Mouse (Mus musculus) splenic B cell, adult 2 months (primary cell): ENCODE results near the gene Hspa13.
A peak's percentile ranks its signal among the peaks of the same experiment; 100 is the strongest.

Source experiments
- DNase-seq: peaks from one replicate; pipeline ENCODE4 v3.0.0-alpha.2; 2011; ENCODE audit warnings: low read depth, low spot score
- H3K27me3 ChIP-seq: 2 replicates; pipeline ENCODE4 v1.6.1; 2012; ENCODE audit warnings: mild to moderate bottlenecking, low read length, moderate library complexity, mixed read lengths; ENCODE audit not compliant: control insufficient read depth, poor library complexity, insufficient read depth, severe bottlenecking
- H3K36me3 ChIP-seq: 2 replicates; pipeline ENCODE4 v1.6.1; 2012; ENCODE audit warnings: mild to moderate bottlenecking, low read length, moderate library complexity, mixed read lengths; ENCODE audit not compliant: control insufficient read depth, poor library complexity, insufficient read depth, severe bottlenecking

The Hspa13 gene

DNA sequence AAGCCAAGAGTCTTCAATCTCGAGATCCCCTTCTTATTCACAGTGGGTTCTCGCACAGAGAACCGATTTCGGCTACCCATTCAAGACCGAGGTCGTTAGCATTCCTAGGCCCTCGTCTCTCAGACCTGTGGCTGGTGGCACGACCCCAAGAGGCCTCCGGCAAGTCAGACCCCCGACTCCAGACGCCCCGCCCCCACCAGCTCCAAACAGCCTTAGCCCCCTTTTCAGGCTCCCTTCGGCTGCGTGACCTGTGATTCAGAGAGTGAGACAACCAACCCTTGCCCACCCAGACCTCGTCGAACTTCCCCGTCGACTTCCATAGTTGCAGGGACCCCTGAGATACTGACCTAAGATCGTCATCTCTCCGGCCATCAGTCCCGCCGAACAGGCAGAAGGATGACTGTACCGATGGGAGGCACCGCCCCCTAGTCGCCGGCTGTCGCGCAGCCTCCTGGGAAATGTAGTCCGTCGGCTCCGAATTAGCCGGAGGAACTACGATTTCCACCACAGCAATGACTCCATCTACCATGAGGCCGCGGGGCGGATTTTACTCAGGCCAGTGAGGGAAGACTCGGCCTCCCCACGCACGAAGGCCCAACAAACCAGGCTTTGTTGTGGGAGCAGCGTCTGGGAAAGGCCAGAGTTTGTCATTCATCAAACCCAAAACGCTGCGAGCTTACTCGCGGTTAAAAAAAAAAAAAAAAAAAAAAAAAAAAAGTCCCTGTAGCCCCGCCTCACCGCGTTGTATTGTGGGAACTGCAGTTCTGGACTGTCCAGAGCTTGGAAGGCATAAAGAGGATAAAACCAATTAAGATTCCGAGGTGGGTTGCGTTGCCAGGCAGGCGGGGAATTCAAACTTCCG is at the start of gene Hspa13:
Hspa13 (minus strand) TSS at position 717 of the 862 bp plus-strand sequence.
- H3K36me3 ChIP-seq, result 0 out of 2 replicates have a peak, but pooled peaks cover 1% of the 10 kb centered on the region
- peak; percentile 95 for DNase-seq

DNA sequence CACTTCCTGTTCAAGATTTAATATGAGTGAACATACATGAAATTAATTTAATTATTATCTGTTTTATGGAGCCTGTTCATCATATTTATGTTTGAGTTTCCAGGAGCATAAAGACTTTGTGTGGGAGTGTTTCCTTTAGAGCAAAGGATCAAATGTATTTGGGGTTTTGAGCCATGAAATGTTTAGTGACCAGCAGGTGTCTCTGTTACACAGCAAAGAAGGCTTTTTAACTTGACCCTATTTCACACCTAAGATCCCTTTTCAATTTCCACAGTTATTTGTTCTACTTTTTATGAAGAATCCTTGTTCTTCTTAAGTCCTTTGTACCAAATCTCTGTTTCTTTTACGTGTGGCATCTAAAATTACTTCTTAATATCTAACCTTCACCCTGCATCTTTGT is 12.4 kb upstream of the Hspa13 start:
- DNase-seq, result peak; percentile 73
- Histone ChIP-seq H3K27me3 (no peaks in the 10 kb centered on the region), H3K36me3 (no peaks in the 10 kb centered on the region)

More for the DNA sequence above, at the start of gene Hspa13:
- no peaks in the 10 kb centered on the region for H3K27me3 ChIP-seq

- Histone ChIP-seq H3K27me3 (no peaks in the 10 kb centered on the region), H3K36me3 (no peaks in the 10 kb centered on the region)
- DNase-seq, result no peak
Observed at GRCm38 (mm10) chr16:75773222-75773621, 6.3 kb upstream of the Hspa13 start.

DNA sequence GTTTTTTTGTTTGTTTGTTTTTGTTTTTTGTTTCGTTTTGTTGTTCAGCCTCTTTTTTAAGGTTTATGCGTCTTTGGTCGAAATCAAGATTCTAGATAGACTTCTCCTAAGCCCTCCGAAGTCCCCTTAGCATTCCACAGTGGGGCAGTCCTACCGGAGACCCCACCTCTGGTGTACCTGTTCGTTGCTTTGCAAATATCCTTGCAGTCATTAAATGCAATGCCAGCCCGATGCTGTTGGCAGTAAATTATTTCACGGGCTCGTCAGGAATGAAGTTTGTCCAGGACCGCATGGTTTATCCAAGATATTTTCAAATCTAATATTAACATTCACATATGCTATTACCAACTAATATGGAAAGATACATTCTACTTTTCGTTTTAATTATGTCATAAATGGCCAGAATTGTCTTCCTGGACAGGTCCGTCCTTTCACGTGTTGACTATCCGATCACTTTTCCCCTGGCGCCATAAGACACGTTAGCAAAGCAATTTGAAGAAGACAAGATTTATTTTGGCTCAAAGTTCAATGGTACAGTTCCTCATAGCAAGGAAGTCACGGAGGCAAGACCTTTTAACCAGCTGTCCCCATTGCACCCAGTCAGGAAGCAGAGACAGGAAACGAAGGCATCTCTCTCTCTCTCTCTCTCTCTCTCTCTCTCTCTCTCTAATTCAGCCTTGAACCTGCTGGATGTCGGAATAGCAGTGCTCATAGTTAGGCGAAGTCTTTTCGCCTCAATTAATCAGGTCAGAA is 522 bp upstream of the Hspa13 start:
- no peaks in the 10 kb centered on the region for H3K27me3 ChIP-seq
- H3K36me3 ChIP-seq, result 0 out of 2 replicates have a peak, but pooled peaks cover 1% of the 10 kb centered on the region
- peak; percentile 36 for DNase-seq

DNA sequence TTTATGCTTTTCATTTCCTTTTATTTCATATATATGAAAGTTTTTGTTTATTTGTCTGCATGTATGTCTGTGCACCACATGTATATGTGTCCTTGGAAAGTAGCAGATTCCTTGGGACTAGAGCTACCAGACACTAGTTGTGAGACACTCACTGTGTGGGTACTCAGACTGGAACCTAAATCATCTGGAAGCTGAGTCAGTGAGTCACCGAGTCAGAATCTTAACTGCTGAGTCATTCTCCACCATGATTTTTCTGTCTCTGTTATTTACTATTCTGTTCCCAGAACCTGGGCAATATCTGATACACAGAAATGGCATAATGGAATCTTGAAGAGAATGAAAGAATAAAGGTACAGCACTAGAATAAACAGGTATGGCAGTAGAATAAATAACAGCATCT is 14.0 kb downstream of the Hspa13 start:
- DNase-seq, result no peak
- no peaks in the 10 kb centered on the region for H3K36me3 ChIP-seq
- no peaks in the 10 kb centered on the region for H3K27me3 ChIP-seq

DNA sequence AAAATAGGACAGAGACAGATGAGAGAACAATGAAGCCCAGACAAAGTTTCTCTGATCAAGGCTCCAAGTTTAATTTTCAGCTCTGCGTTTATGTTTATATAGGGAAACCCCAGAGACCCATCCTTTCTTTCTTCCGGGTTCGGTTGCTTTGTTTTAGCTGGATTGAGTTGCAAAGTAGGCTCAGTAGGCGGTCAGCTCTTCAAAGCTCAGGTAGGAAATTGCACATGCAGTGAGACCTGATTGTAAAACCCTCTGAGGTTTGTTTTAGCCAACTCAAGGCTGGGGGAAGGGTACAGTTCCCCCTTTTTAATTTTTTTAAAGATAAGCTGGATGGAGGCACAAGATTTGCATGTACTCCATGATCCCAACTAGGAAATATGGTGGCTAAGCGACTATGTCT is 16.8 kb downstream of the Hspa13 start:
- DNase-seq, result no peak

GRCm38 (mm10) chr16:75748926-75749325 is 18.0 kb downstream of the Hspa13 start:
- H3K36me3 ChIP-seq, result no peaks in the 10 kb centered on the region
- no peak for DNase-seq

More for the DNA sequence above, 16.8 kb downstream of the Hspa13 start:
- no peaks in the 10 kb centered on the region for H3K36me3 ChIP-seq
- H3K27me3 ChIP-seq, result no peaks in the 10 kb centered on the region

GRCm38 (mm10) chr16:75744014-75744413 is 22.9 kb downstream of the Hspa13 start:
- no peak for DNase-seq
- Histone ChIP-seq H3K36me3 (no peaks in the 10 kb centered on the region), H3K27me3 (no peaks in the 10 kb centered on the region)

More at GRCm38 (mm10) chr16:75748926-75749325, 18.0 kb downstream of the Hspa13 start:
- H3K27me3 ChIP-seq, result no peaks in the 10 kb centered on the region

GRCm38 (mm10) chr16:75717405-75718173 is 49.3 kb downstream of the Hspa13 start:
- DNase-seq, result no peak

DNA sequence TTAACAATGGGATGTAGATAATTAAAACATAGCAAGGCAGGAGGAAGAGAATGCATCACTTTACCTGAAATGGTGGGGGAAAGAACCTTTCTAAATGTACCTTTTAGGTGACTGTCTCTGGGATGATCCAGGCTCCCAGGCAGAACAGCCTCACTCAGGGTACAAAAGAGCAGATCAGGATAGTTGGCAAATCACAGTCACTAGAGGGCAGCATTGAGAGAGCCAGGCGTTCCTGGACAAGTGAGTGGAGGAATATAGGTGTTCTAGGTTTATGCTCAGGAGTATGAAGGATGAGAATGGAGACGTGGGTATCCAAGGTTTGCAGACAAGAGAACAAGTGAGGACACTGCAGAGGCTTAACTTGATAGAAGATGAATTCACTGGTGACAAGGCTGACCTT is 70.7 kb downstream of the Hspa13 start:
- H3K36me3 ChIP-seq, result no peaks in the 10 kb centered on the region
- H3K27me3 ChIP-seq, result no peaks in the 10 kb centered on the region
- peak; percentile 61 for DNase-seq

More at GRCm38 (mm10) chr16:75717405-75718173, 49.3 kb downstream of the Hspa13 start:
- Histone ChIP-seq H3K36me3 (no peaks in the 10 kb centered on the region), H3K27me3 (no peaks in the 10 kb centered on the region)
